Mouse (Mus musculus) cerebellum, adult 2 months (tissue): ENCODE measurements around the gene Nbea. TPM values are rescaled to one million over a fixed set of nuclear protein-coding genes. Genes with fewer than 3 reads are reported as not detected.
A peak's percentile ranks its signal among the peaks of the same experiment; 100 is the strongest.

Experiments
- DNase-seq, 2 experiments: peaks; one replicate each; pipeline ENCODE4 v3.0.0; 2021
- H3K27ac ChIP-seq: fragments of 200-500 bp; 2 replicates; pipeline ENCODE4 v1.5.1; 2012; ENCODE audit warnings: low read length, control low read depth, inconsistent platforms; ENCODE audit not compliant: insufficient read depth
- H3K27me3 ChIP-seq: fragments of 200-500 bp; 2 replicates; pipeline ENCODE4 v1.6.1; 2012; ENCODE audit warnings: inconsistent platforms, mild to moderate bottlenecking, low read length, moderate library complexity; ENCODE audit not compliant: control insufficient read depth, insufficient read depth
- H3K4me1 ChIP-seq: fragments of 200-500 bp; 2 replicates; pipeline ENCODE4 v1.6.1; 2011; ENCODE audit warnings: low read length; ENCODE audit not compliant: control insufficient read depth, insufficient read depth
- H3K4me3 ChIP-seq: fragments of 200-500 bp; replicated peaks from 2 replicates; pipeline ENCODE3; 2011; ENCODE audit warnings: mild to moderate bottlenecking, low read depth, low read length, control low read depth; ENCODE audit not compliant: insufficient read depth
- CTCF ChIP-seq: fragments of 200-500 bp; IDR thresholded peaks from 2 replicates; pipeline ENCODE4 v1.5.1; 2011; ENCODE audit warnings: low read depth, mild to moderate bottlenecking, control low read depth, low read length, moderate library complexity, borderline replicate concordance; ENCODE audit not compliant: insufficient read depth
- POLR2A ChIP-seq: fragments of 200-500 bp; IDR thresholded peaks from 2 replicates; pipeline ENCODE4 v1.6.1; 2011; ENCODE audit warnings: low read length, control low read depth, borderline replicate concordance; ENCODE audit not compliant: insufficient read depth
- WGBS: fragments of 180-500 bp; shearing (Covaris S2); methylation state at CpG from one replicate; pipeline ENCODE4 v1.1.7; 2018; 5-methylcytosine and 5-hydroxymethylcytosine counted together
- polyA plus RNA-seq: library from polyadenylated mRNA; depleted of rRNA; stranded (reverse); fragments of >200 nt; gene quantifications from 2 replicates; pipeline ENCODE4 v1.2.3, GENCODE M21; 2012

The Nbea gene
- polyA plus RNA-seq, 1 experiment = 109 TPM

- peak overlapping the region; percentile 69 for H3K27ac ChIP-seq
- H3K27me3 ChIP-seq = no peaks in the 10 kb centered on the region
- peak overlapping the region; percentile 20 for H3K4me3 ChIP-seq
- peaks cover 11% of the 10 kb centered on the region for H3K4me1 ChIP-seq
- TF ChIP-seq POLR2A (no peak), CTCF (no peak)
- DNase-seq = peak in 1 of 2 experiments; percentile 46
- WGBS = 14% methylated on average over 5 of the region's 5 CpGs
Observed at GRCm38 (mm10) chr3:55788621-55789201, 394.8 kb downstream of the Nbea start.

DNA sequence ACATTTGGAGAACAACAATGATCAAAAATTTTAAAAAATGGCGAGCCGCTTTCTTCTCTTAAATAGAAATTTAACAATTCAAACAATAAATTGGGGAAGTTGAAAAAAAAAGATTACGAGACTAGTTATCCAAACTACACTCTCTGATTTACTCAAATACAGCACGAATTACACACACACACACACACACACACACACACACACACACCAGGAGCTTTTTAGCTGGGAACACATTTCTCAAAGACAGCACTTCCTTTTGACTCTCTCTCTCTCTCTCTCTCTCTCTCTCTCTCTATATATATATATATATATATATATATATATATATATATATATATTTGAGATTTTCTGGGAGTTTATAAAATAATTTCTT lies 395.3 kb downstream of the Nbea start:
- peak in 1 of 2 experiments; percentile 27 for DNase-seq
- peak overlapping the region; percentile 99 for H3K4me3 ChIP-seq
- H3K4me1 ChIP-seq = peaks cover 7% of the 10 kb centered on the region
- no peaks in the 10 kb centered on the region for H3K27me3 ChIP-seq
- 7% methylated on average over 4 of the region's 4 CpGs for WGBS
- no peak overlapping the region for H3K27ac ChIP-seq
- TF ChIP-seq CTCF (no peak), POLR2A (no peak)

- H3K27me3 ChIP-seq = no peaks in the 10 kb centered on the region
- peak overlapping the region; percentile 98 for H3K27ac ChIP-seq
- H3K4me3 ChIP-seq = peak overlapping the region; percentile 99
- peaks cover 6% of the 10 kb centered on the region; the same call in 1 of the 2 replicates for H3K4me1 ChIP-seq
- DNase-seq = peak; percentile 75 to 82
- no peak for TF ChIP-seq CTCF
- TF ChIP-seq POLR2A = no peak
- WGBS = 2% methylated on average over 51 of the region's 54 CpGs
Observed at GRCm38 (mm10) chr3:55787487-55788213, 395.9 kb downstream of the Nbea start.

- TF ChIP-seq CTCF (no peak), POLR2A (no peak)
- Histone ChIP-seq H3K4me1 (peaks cover 2% of the 10 kb centered on the region; the same call in 1 of the 2 replicates), H3K27me3 (no peaks in the 10 kb centered on the region), H3K4me3 (peak overlapping the region; percentile 99), H3K27ac (peak overlapping the region; percentile 99)
- peak; percentile 50 to 63 for DNase-seq
- 11% methylated on average over 17 of the region's 17 CpGs for WGBS
Observed at GRCm38 (mm10) chr3:55786835-55787486, 396.5 kb downstream of the Nbea start.

GRCm38 (mm10) chr3:55785981-55786725 lies 397.3 kb downstream of the Nbea start:
- Histone ChIP-seq H3K4me3 (peak overlapping the region; percentile 99), H3K27ac (peak overlapping the region; percentile 99), H3K27me3 (no peaks in the 10 kb centered on the region), H3K4me1 (no peaks in the 10 kb centered on the region)
- DNase-seq = peak; percentile 56 to 70
- TF ChIP-seq CTCF (no peak), POLR2A (no peak)
- WGBS = 9% methylated on average over 3 of the region's 3 CpGs

DNA sequence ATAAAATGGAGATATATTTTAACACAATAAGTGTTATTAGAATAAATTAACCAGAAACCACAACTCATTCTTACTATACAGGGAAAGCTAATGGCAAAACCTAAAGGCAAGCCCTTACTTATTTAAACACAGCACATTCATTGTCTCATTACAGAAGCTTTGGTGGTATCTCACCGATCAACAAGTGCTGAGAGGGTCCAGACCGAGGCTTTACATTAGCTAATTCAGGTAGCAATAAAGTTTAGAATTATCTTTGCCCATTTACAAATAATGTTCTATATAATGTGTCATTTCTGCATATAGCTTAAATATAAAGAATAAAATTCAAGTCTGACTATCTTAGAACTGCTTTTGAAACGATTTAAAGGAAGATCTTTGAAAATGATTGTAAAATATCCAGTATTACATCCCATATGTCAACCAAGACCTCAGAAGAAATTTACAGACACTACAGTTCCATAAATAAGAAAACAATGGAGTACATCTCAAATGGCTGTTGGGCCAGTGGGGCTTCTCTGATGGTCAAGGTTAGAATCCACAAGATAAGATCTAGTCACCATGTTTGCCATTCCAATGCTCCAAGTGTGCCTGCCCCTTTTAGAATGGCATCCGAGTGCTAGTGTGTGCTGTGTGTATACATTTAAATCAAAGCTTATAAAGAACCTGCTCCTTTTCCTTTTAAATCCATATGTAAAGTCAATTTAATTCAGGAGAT lies 398.1 kb downstream of the Nbea start:
- H3K4me1 ChIP-seq = no peaks in the 10 kb centered on the region
- peak overlapping the region; percentile 99 for H3K4me3 ChIP-seq
- TF ChIP-seq CTCF (no peak), POLR2A (no peak)
- no peaks in the 10 kb centered on the region for H3K27me3 ChIP-seq
- WGBS = 9% methylated on average over 4 of the region's 4 CpGs
- peak in 1 of 2 experiments; percentile 48 for DNase-seq
- peak overlapping the region; percentile 52; the same call in 1 of the 2 replicates for H3K27ac ChIP-seq

DNA sequence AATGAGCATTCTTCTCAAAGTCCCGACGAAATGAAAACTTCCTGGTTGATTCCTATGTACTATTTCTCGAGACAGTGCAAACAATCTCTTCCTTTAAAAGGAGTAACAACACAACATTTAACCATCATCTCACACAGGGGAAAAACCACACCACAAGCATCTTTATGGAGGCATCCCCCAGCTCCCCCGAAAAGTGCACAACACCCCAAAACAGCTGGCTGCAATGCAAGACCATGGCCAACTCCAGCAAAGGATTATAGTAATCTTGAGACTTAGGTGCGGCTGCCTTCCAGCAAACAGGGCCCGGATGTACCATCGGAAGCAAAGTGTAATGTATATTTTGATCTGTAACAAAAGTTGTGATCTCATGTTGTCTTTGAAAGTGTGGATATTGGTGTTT lies 399.4 kb downstream of the Nbea start:
- no peaks in the 10 kb centered on the region for H3K4me1 ChIP-seq
- no peak for TF ChIP-seq POLR2A
- TF ChIP-seq CTCF = no peak
- DNase-seq = no peak
- H3K27me3 ChIP-seq = no peaks in the 10 kb centered on the region
- WGBS = 10% methylated on average over 7 of the region's 7 CpGs
- H3K4me3 ChIP-seq = peak overlapping the region; percentile 95
- H3K27ac ChIP-seq = peak overlapping the region; percentile 98
